Comparison of ENCODE assay signal across 17 mouse cellular contexts in the genomic region with DNA sequence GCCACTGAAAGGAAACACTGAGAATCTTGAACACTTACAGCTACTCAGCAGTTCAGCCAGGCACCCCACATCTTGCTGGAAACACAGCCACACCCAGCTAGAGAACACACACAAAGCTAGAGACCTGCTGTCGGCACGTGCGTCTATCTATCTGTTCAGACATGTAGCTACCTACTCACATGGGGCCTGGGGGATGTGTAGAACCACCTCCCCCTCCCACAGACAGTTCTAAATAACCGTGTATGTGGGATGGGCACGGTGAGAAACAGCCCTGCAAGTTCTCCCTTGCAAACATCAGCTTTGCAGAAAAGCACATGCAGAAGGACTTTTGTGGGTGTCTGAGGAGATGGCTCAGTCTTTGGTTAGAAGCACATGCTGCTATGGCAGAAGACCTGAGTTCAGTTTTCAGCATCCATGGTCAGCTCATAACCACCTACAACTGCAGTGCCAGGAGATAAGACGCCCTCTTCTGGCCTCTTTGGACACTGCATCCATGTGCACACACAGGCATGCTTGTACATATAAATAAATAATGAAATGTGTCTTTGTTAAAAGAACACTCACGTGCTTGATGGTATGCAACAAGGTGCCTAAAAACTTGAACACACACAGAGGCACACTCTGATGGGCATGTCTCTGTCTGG. TPM values are rescaled to one million over a fixed set of nuclear protein-coding genes. Genes with fewer than 3 reads are reported as not detected.
DNase-seq lines count a peak whose midpoint lies in the region; TF ChIP-seq lines count a peak whose summit lies in the region.
"Had no signal": no experiment of that assay in that cellular context is flagged by ENCODE, and none has a peak within 500 bp of the region (broad histone marks: within the 10 kb centered on the region; RNA-seq: fewer than 3 reads in every experiment).

No protein-coding gene starts in this region.

- H3K27me3 ChIP-seq in ES-Bruce4 (ENCODE audit: control insufficient read depth, insufficient read depth, low read length, poor library complexity, severe bottlenecking) = no peaks in the 10 kb centered on the region
- no peaks in the 10 kb centered on the region for H3K27me3 ChIP-seq in forebrain, embryonic 10.5 days (ENCODE audit: poor library complexity, severe bottlenecking)
- H3K27me3 ChIP-seq: forebrain, embryonic 15.5 days; liver, embryonic 15.5 days; neural tube, embryonic 13.5 days had no signal

- peak in 1 of 2 experiments; percentile 45 for DNase-seq in left cerebral cortex, adult 2 months (ENCODE audit: extremely low spot score in 1 of 2, low spot score in 2 of 2)
- no peak for DNase-seq in left cerebral cortex, postnatal 4 days
- DNase-seq in B cell, adult 2 months = peak; percentile 52 to 58
- peak; percentile 30 to 66 for DNase-seq in left cerebral cortex, postnatal 14 days (ENCODE audit: low spot score in 2 of 2)
- DNase-seq in cerebellum, adult 8-10 months = no peak
- no peak for DNase-seq in forebrain, embryonic 10.5 days (ENCODE audit: extremely low spot score, low spot score)
- DNase-seq: adrenal gland, adult 2 months; cerebellum, adult 11 months; heart, adult 11 months; kidney, adult 8-10 months had no signal

- H3K36me3 ChIP-seq in ES-Bruce4 (ENCODE audit: control insufficient read depth, insufficient read depth, low read length, poor library complexity, severe bottlenecking) = no peaks in the 10 kb centered on the region
- H3K36me3 ChIP-seq in forebrain, embryonic 10.5 days (replicated peaks) = no peaks in the 10 kb centered on the region
- H3K36me3 ChIP-seq: forebrain, embryonic 15.5 days; liver, embryonic 15.5 days; neural tube, embryonic 13.5 days had no signal

- no peak for TF ChIP-seq EP300 in ES-Bruce4 (IDR thresholded peaks at IDR 0.05; ENCODE audit: insufficient read depth, low read depth, low read length)

- H3K9me3 ChIP-seq in ES-Bruce4 (replicated peaks; ENCODE audit: control insufficient read depth, insufficient read depth, low read length, poor library complexity, severe bottlenecking) = no peaks in the 10 kb centered on the region
- H3K9me3 ChIP-seq in forebrain, embryonic 10.5 days = peaks cover 3% of the 10 kb centered on the region; the same call in 1 of the 2 replicates
- H3K9me3 ChIP-seq: forebrain, embryonic 15.5 days; liver, embryonic 15.5 days; neural tube, embryonic 13.5 days had no signal

- TF ChIP-seq CTCF in left cerebral cortex, adult 2 months (IDR thresholded peaks at IDR 0.05) = peak; percentile 30
- TF ChIP-seq CTCF in ES-Bruce4 (IDR thresholded peaks at IDR 0.05; ENCODE audit: low read depth, low read length) = peak; percentile 22

- H3K4me1 ChIP-seq in ES-Bruce4 (ENCODE audit: control insufficient read depth, insufficient read depth, low read length) = peaks cover 2% of the 10 kb centered on the region
- no peaks in the 10 kb centered on the region for H3K4me1 ChIP-seq in forebrain, embryonic 10.5 days
- H3K4me1 ChIP-seq: forebrain, embryonic 15.5 days; neural tube, embryonic 13.5 days had no signal

- peak overlapping the region; percentile 66; the same call in 1 of the 2 replicates for H3K27ac ChIP-seq in left cerebral cortex, adult 2 months
- H3K27ac ChIP-seq in ES-Bruce4 (ENCODE audit: insufficient read depth, low read length) = no peak overlapping the region
- no peak overlapping the region for H3K27ac ChIP-seq in forebrain, embryonic 10.5 days
- H3K27ac ChIP-seq: forebrain, embryonic 15.5 days; liver, embryonic 15.5 days; neural tube, embryonic 13.5 days had no signal

- 80% methylated on average over 7 of the region's 7 CpGs for WGBS in forebrain, embryonic 10.5 days

- no peak overlapping the region for H3K4me3 ChIP-seq in left cerebral cortex, adult 2 months
- H3K4me3 ChIP-seq in ES-Bruce4 (ENCODE audit: low read depth, low read length) = no peak overlapping the region
- no peak overlapping the region for H3K4me3 ChIP-seq in forebrain, embryonic 10.5 days
- H3K4me3 ChIP-seq: forebrain, embryonic 15.5 days; liver, embryonic 15.5 days; neural tube, embryonic 13.5 days had no signal

- TF ChIP-seq POLR2A in ES-Bruce4 (IDR thresholded peaks at IDR 0.05; ENCODE audit: insufficient read depth, low read length) = no peak

- intact Hi-C loops in left cerebral cortex, adult 2 months (cut with DNase I) = loop anchor here (2.0 kb wide), 1 partner anchor 34 kb away; no protein-coding TSS in a partner anchor
- intact Hi-C loops in left cerebral cortex, postnatal 4 days (cut with DNase I) = no loop called here
- intact Hi-C loops in left cerebral cortex, postnatal 14 days (cut with DNase I) = no loop called here

- H3K9ac ChIP-seq in ES-Bruce4 (ENCODE audit: low read depth, poor library complexity, severe bottlenecking) = no peak overlapping the region
- H3K9ac ChIP-seq: forebrain, embryonic 15.5 days; liver, embryonic 15.5 days; neural tube, embryonic 13.5 days had no signal

RNA-seq across cellular contexts. Expression of a gene that starts 5.3 kb away (rescaled TPM):
- under 1 TPM in 1 of 2 experiments, not detected in 1; 0.77 TPM for total RNA-seq in left cerebral cortex, adult 2 months (2021)
- not detected for total RNA-seq in left cerebral cortex, postnatal 4 days (2021)
- not detected in 2 replicates for polyA plus RNA-seq in ES-Bruce4 (2011; ENCODE audit: insufficient read depth, insufficient read length, low read depth, missing spikeins)
- under 1 TPM in 1 of 2 experiments, not detected in 1; 0.19 TPM for total RNA-seq in left cerebral cortex, postnatal 14 days (2021)
- polyA plus RNA-seq in forebrain, embryonic 10.5 days (2016; fragmentation: Nextera tagmentation; extraction: Ambion mirVana) = not detected in 2 replicates
- total RNA-seq: adrenal gland, adult 2 months; hematopoietic stem cell, adult 5-6 weeks; layer of hippocampus, postnatal 10 days had no signal
- polyA plus RNA-seq: adrenal gland, adult 2 months; embryonic facial prominence, embryonic 11.5 days; forebrain, embryonic 15.5 days; neural tube, embryonic 13.5 days had no signal

RNA-seq across cellular contexts. Expression of a gene that starts 15.5 kb away (rescaled TPM):
- total RNA-seq in left cerebral cortex, adult 2 months (2021) = 1 to 10 TPM; 1.0 to 1.1 TPM
- total RNA-seq in left cerebral cortex, postnatal 4 days (2021) = 1 to 10 TPM; 1.0 to 1.2 TPM
- 29.5 and 38.0 TPM in 2 replicates for polyA plus RNA-seq in ES-Bruce4 (2011; ENCODE audit: insufficient read depth, insufficient read length, low read depth, missing spikeins)
- total RNA-seq in left cerebral cortex, postnatal 14 days (2021) = 1 to 10 TPM in 1 of 2 experiments, under 1 TPM in 1; 0.30 to 1.3 TPM
- 1.1 and 1.3 TPM in 2 replicates for polyA plus RNA-seq in forebrain, embryonic 10.5 days (2016; fragmentation: Nextera tagmentation; extraction: Ambion mirVana)

RNA-seq across cellular contexts. Expression of a gene that starts 35.0 kb away (rescaled TPM):
- 100 to 1,000 TPM; 213 to 219 TPM for total RNA-seq in left cerebral cortex, adult 2 months (2021)
- 100 to 1,000 TPM; 332 to 353 TPM for total RNA-seq in left cerebral cortex, postnatal 4 days (2021)
- polyA plus RNA-seq in ES-Bruce4 (2011; ENCODE audit: insufficient read depth, insufficient read length, low read depth, missing spikeins) = 10.4 and 12.2 TPM in 2 replicates
- 100 to 1,000 TPM; 282 to 289 TPM for total RNA-seq in left cerebral cortex, postnatal 14 days (2021)
- polyA plus RNA-seq in forebrain, embryonic 10.5 days (2016; fragmentation: Nextera tagmentation; extraction: Ambion mirVana) = 9.3 and 10.0 TPM in 2 replicates

RNA-seq across cellular contexts. Expression of a gene that starts 47.4 kb away (rescaled TPM):
- total RNA-seq in left cerebral cortex, adult 2 months (2021) = 10 to 100 TPM; 43.7 to 47.5 TPM
- total RNA-seq in left cerebral cortex, postnatal 4 days (2021) = 10 to 100 TPM; 42.0 to 43.2 TPM
- polyA plus RNA-seq in ES-Bruce4 (2011; ENCODE audit: insufficient read depth, insufficient read length, low read depth, missing spikeins) = 25.5 and 37.9 TPM in 2 replicates
- total RNA-seq in left cerebral cortex, postnatal 14 days (2021) = 10 to 100 TPM; 35.5 to 39.7 TPM
- 26.5 and 28.5 TPM in 2 replicates for polyA plus RNA-seq in forebrain, embryonic 10.5 days (2016; fragmentation: Nextera tagmentation; extraction: Ambion mirVana)

RNA-seq across cellular contexts. Expression of a gene that starts 60.0 kb away (rescaled TPM):
- total RNA-seq in left cerebral cortex, adult 2 months (2021) = 10 to 100 TPM; 45.9 to 46.0 TPM
- 100 to 1,000 TPM; 105 to 108 TPM for total RNA-seq in left cerebral cortex, postnatal 4 days (2021)
- polyA plus RNA-seq in ES-Bruce4 (2011; ENCODE audit: insufficient read depth, insufficient read length, low read depth, missing spikeins) = 12.3 and 13.1 TPM in 2 replicates
- 10 to 100 TPM; 53.7 to 53.8 TPM for total RNA-seq in left cerebral cortex, postnatal 14 days (2021)
- 111 and 113 TPM in 2 replicates for polyA plus RNA-seq in forebrain, embryonic 10.5 days (2016; fragmentation: Nextera tagmentation; extraction: Ambion mirVana)

Comparison
In these comparisons a context has a peak if more than half of its experiments do, and no peak if none do; other contexts are left out.
1. DNase-seq: peak in B cell, adult 2 months (2 of 2) and left cerebral cortex, postnatal 14 days (2 of 2); none in left cerebral cortex, postnatal 4 days (single experiment), cerebellum, adult 8-10 months (single experiment) and forebrain, embryonic 10.5 days (single experiment).